Mouse (Mus musculus): ENCODE results near the gene Pds5b.

DNA sequence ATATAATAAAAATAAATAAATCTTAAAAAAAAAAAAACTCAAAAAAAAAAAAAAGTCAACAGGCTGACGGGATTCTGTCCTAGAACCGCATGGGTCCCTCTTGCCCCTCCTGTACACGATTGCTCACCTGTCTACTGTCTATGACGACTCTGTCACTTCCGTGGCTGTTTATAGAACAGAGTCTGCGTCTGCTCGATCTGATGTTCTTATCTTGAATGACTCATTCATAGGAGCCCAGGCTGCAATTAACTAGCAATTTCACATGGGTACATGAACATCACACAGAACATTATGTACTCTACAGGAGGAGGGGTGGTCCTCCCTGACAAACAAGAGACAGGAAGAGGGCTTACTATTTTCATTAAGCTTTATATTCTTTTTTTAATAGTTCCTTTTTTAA, 48.0 kb upstream of the Pds5b start:
- TF ChIP-seq POLR2A (IDR thresholded peaks at IDR 0.05; ENCODE audit: insufficient read depth, low read depth, low read length) (no peak), CTCF (IDR thresholded peaks at IDR 0.05) (no peak), EP300 (IDR thresholded peaks at IDR 0.05; ENCODE audit: insufficient read depth, low read depth, low read length) (no peak)
